ENCODE assay signal across 14 mouse cellular contexts in the genomic region with DNA sequence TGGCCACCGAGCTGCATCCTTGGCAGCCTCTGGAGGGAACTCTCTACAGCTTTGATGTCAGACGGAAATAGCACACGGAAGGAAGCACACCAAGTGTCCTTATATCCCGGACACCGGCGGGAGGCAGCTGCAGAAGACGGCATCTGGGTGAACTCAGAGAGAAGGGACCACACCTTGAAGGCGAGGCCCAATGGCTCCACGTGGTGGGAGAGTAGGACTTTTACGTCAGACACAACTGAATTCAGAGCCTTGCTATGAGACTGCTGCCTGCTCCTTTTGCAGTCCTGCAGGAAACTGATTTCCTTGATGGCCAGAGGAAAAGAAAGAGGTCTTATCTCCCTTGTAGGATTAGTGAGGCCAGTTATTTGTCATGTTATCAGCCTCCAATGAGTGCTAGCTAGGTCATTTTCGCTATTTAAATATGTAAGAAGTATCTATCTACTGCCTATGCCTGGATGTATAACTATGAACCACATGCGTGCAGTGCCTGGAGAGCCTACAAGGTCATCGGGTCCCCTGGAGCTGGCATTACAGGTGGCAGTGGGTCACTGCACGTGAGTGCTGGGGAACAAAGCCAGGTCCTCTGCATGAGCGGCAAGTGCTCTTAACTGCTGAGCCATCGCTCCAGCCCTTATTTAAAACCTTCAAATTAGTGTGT.
"Had no signal": no experiment of that assay in that cellular context is flagged by ENCODE, and none has a peak within 500 bp of the region (broad histone marks: within the 10 kb centered on the region; RNA-seq: fewer than 3 reads in every experiment).

No protein-coding gene starts in this region.

- H3K4me2 ChIP-seq: liver, embryonic 12.5 days; lung, embryonic 15.5 days; midbrain, embryonic 13.5 days; neural tube, embryonic 15.5 days had no signal

- H3K27ac ChIP-seq: liver, embryonic 12.5 days; midbrain, embryonic 13.5 days; neural tube, embryonic 15.5 days had no signal

- ATAC-seq: liver, embryonic 12.5 days; midbrain, embryonic 13.5 days had no signal

- H3K27me3 ChIP-seq: liver, embryonic 12.5 days; lung, embryonic 15.5 days; midbrain, embryonic 13.5 days; neural tube, embryonic 15.5 days had no signal

- H3K9me3 ChIP-seq: liver, embryonic 12.5 days; lung, embryonic 15.5 days; midbrain, embryonic 13.5 days; neural tube, embryonic 15.5 days had no signal

- DNase-seq: kidney, adult 2 months; kidney, postnatal 36 days; layer of hippocampus, adult 9-11 months; layer of hippocampus, postnatal 36 days; right cerebral cortex, adult 18-20 months; right cerebral cortex, postnatal 4 days; spleen, adult 18-20 months; thymus, adult 2 months; thymus, postnatal 25 days had no signal

- H3K9ac ChIP-seq: liver, embryonic 12.5 days; lung, embryonic 15.5 days; midbrain, embryonic 13.5 days; neural tube, embryonic 15.5 days had no signal

- H3K4me3 ChIP-seq: liver, embryonic 12.5 days; lung, embryonic 15.5 days; midbrain, embryonic 13.5 days; myocyte; neural tube, embryonic 15.5 days had no signal

- H3K36me3 ChIP-seq: lung, embryonic 15.5 days had no signal

- H3K4me1 ChIP-seq: liver, embryonic 12.5 days; midbrain, embryonic 13.5 days; neural tube, embryonic 15.5 days had no signal
